Mouse (Mus musculus): Measurements from ENCODE around the gene Agps.

Agps gene

DNA sequence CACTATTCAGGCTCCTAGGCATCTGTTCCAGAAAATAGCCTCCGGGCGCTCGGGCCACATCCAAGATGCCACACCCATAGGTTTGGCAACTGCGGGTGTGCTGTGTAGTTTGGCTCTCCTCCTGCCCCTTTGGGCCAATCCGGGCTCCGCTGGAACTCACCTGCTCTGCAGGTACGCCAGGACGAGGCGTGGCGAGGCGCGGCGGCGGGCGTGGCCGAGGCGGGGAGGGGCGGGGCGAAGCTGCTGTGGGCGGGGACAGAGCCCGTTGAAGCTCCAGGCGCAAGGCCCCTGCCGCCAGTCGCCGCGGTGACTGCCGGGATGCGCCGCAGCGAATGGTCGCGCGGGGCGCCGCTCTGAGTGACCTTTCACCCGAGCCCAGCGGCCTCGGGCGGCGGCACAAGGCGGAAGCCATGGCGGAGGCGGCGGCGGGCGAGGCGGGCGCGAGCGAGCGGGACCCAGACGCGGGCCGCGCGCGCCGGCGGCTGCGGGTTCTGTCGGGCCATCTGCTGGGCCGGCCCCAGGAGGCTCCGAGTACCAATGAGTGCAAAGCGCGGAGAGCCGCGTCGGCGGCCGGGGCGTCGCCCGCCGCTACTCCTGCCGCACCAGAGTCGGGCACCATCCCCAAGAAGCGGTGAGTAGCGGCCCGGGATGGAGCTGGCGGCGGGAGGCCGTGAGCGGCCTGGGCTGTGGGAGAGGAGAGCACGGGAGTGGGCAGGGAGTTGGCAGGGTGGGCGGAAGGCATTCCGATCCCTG lies at the start of gene Agps:
Gene Agps (plus strand): TSS at position 297 of the 753 bp plus-strand sequence.
- DNase-seq (ENCODE audit: low spot score in 2 of 2): peak; percentile 79 to 83

DNA sequence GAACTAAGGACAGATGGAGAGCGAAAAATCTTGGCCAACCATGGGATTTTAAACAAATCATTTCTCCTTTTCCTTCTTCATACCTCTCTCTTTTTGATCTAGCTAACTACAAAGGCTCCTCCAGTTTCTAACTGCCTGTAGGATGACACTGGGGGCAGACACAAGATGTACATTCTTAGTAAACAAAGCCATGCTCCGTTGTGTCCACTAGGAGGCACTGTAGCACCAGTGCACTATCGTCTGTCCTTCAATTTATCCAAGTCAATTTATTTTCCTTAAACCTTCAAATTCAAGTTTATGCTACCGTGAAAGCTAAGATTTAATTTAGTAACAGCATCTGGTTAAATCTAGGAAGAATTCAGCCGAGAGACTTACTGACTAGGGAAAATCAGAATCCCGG lies 45.9 kb upstream of the Agps start:
- peak in 1 of 2 experiments; percentile 53 for DNase-seq (ENCODE audit: low spot score in 2 of 2)

DNA sequence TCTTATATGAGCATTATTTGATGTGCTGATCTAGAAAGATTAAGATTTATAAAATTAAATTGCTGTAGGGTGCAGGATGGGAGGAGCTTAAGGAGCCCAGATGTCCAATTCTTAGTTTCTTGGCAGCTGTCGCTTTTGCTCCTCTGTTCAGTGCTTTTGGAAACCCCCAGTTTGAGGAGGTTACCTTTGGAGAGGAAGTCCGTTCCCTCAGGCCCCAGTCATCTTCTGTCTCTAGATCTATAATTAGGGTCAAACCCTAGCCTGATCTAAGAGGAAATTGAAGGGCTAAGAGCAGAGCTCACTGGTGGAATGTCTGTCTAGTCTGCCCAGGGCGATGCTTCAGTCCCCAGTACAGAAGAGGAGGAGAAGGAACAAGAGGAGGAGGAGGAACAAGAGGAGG lies 43.5 kb upstream of the Agps start:
- no peak for DNase-seq (ENCODE audit: low spot score in 2 of 2)

DNA sequence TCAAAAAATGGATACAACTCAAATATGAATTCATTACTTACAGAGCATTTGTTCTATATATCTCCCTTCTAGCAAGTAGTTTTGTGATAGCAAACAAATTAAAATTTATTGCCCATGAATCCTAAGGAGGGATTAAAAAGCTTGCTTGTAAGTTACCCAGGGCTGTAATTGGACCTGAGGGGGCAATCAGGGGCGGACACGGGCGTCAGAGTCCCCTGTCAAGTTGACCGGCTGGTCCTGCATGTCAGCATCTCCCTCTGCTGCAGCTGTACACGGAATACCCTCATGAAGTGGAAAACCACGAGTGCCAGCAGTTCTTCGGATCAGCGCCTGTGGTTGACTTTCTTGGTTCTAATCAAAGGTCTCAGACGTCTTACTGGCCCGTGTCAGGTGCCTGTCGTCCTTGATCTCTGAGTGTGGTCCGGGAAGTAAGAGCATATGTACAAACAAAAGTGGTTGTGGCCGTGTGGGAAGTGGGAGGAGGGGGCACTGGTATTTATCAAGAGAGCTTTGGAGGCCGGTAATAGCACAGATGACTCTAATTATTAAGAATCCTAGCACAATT lies 41.9 kb upstream of the Agps start:
- no peak for DNase-seq (ENCODE audit: low spot score in 2 of 2)

DNA sequence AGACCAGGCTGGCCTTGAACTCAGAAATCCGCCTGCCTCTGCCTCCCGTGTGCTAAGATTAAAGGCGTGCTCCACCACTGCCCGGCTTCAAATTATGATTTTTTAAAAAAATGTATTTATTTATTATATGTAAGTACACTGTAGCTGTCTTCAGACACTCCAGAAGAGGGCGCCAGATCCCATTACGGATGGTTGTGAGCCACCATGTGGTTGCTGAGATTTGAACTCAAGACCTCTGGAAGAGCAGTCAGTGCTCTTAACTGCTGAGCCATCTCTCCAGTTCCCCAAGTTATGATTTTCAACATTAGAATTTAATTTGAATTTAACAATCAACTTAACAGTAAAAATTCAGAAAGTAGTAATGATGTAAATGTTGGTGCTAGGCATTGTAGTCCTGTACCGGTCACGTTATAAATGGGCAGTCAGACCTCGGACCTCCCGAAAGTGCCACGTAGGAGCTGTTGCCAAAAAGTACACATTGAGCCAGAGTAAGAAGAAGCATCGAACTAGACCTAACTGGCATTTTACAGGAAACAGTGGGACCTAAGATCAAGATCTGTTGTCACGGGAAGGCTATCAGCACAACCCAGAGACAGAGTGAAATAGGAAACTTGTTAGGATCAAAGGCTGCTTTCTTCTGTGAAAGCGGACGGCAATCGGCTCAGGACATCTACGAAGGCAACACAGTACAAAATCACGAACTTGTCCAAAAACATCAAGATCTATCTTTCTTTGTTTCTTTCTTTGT lies 40.2 kb upstream of the Agps start:
- DNase-seq (ENCODE audit: low spot score in 2 of 2): no peak

DNA sequence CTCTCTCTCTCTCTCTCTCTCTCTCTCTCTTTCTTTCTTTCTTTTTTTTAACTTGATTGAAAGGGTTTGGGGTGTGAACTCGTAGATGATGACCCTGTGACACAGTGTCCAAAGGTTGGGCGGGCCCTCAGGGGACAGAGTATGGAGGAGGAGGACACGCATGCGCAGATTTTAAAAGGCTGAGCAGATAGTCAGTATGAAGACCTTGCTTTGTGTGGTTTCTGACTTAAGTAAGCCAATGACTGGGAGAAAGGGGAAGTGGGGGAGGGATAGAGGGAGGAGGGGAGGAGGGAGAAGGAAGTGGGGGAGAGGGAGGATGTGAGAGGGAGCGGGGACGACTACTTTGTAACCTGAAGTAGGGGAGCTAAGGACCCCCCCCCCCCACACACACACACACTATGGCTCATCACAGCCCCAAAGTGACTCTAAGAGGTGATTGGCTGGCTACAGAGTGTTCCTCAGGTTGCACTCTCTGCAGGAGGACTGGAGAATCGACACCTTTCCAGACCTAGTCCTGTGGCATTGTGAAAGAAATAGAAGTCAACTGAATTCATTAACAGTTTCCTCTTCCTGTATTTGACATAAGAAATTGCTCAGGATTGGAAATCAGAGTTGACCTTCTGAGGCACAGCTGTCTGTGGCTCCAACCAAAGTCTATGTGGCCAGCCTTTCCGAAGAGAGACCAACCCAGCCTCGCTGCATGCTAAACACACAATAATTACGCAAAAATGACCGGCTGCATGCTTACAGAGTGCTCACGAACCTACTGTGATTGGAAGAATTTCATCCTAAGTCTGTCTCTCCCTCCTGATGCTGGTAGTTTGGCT lies 39.4 kb upstream of the Agps start:
- DNase-seq (ENCODE audit: low spot score in 2 of 2): peak in 1 of 2 experiments; percentile 29

DNA sequence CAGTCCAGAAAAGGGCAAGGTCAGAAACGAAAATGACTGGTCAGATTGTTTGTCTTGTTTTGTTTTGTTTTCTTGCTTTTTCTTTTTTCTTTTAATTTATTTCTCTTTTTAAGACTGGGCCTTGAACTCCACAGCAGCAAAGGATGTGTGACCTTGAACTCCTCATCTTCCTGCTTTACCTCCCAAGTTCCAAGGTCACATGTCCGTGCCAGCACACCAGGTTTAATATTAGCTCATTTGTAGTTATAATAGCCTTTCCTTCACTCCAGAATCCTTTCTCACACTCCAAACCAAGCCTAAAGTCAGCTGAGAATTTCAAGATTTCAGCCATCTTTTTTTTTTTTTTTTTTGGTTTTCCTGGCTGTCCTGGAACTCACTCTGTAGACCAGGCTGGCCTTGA lies 35.8 kb upstream of the Agps start:
- no peak for DNase-seq (ENCODE audit: low spot score in 2 of 2)

DNA sequence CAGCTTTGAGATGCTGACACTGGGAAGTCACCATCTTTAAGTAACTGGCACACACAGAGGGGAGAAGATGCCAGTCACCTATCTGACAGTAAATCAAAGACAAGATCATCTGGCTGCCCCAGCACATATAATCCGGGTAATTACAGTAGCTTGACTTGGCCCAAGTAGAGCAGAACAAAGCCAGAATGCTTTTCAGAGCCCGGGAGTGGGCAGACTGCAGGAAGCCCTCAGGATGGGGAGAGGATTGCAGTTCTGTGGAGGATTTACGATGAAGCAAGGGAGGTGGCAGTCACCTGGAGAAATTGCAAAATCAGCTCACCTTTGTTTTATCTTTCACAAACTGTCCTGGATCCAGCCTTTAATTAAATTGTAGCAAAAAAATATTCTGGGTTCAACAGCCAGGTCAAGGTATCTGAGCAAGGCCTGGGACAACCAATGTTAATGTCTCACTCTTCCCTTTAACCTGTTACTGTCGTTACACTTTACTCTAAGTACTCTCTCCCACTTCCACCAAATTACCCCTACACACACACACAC lies 33.5 kb upstream of the Agps start:
- no peak for DNase-seq (ENCODE audit: low spot score in 2 of 2)

DNA sequence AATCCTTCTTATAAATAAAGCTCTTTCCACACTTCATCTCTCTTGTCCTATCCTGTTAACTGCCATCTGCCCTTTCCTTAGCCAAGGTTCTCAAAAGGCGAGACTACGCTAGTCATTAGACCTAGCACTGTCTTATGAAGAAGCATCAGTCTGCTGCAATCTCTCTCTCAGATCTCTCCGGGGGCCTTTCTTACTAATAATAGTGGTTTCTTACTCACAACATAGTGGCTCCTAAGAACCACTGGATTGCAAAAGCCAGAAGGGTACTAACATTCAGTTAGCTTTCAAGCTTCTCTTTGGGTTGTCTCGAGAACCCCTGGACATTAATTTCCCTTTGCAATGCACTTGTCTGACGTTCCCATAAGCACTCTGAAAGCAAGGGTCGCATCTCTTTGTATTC lies 26.2 kb upstream of the Agps start:
- DNase-seq (ENCODE audit: low spot score in 2 of 2): no peak

GRCm38 (mm10) chr2:75806891-75807290 lies 25.1 kb upstream of the Agps start:
- no peak for DNase-seq (ENCODE audit: low spot score in 2 of 2)

DNA sequence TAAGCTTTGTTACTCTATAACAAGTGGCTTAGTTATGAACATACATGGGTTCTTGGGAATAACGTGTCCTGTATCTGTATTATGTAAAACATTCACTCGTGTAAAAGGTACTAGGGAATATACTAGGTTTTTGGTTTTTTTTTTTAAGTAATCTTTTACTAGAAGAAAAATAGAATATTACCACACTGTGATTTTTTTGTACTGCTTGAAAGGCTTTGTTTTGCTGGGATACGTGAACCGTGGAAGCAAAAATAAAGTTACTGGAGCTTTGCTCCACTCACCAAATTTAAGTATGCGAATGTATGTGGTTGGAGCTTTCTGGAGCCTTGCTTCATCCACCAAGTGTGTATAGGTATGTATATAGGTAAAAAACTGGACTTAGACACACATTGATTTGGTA lies 24.5 kb upstream of the Agps start:
- no peak for DNase-seq (ENCODE audit: low spot score in 2 of 2)

DNA sequence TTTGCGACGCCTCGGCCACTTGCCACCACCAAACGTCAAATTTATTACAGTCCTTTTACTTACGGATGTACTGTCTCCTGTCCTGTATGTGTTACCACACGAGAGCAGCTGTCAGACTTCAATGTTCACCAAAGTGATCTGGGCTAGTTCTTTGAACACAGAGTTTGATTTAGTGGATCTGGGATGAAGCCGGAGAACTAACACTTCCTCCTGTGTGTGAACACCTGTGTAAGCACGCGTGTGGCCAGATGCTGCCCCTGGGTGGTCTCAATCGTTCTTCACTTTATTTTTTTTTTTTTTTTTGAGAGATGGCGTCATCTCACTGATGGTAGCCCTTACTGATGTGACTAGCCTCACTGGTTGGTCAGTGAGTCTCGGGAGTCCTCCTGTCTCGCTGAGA lies 17.1 kb upstream of the Agps start:
- DNase-seq (ENCODE audit: low spot score in 2 of 2): no peak

GRCm38 (mm10) chr2:75815521-75815920 lies 16.5 kb upstream of the Agps start:
- no peak for DNase-seq (ENCODE audit: low spot score in 2 of 2)

- no peak for DNase-seq (ENCODE audit: low spot score in 2 of 2)
Measured at GRCm38 (mm10) chr2:75816673-75817072, 15.3 kb upstream of the Agps start.

DNA sequence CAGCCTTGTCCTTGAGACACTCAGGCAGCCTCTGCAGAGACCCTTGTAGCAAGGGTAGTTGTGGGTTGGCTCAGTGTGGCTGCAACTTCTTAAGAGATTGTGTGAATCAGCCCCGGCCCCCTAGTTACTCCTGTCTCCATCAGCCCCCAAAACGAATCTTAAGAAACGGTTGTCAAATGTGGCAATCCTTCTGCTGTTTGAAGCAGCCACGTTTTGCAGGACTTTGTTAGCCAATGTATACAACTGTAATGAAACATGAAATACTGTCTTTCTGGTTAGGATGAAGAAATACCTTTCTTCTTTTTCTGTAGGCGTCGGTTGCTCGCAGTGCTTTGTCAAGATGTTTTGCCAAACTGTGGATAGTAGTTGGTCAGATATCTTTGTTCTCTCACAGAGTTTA lies 13.3 kb upstream of the Agps start:
- DNase-seq (ENCODE audit: low spot score in 2 of 2): no peak

GRCm38 (mm10) chr2:75819796-75820195 lies 12.2 kb upstream of the Agps start:
- DNase-seq (ENCODE audit: low spot score in 2 of 2): no peak

GRCm38 (mm10) chr2:75821971-75822751 lies 9.8 kb upstream of the Agps start:
- DNase-seq (ENCODE audit: low spot score in 2 of 2): no peak

- DNase-seq (ENCODE audit: low spot score in 2 of 2): no peak
Measured at GRCm38 (mm10) chr2:75823736-75824135, 8.2 kb upstream of the Agps start.

GRCm38 (mm10) chr2:75824144-75824543 lies 7.8 kb upstream of the Agps start:
- no peak for DNase-seq (ENCODE audit: low spot score in 2 of 2)

DNA sequence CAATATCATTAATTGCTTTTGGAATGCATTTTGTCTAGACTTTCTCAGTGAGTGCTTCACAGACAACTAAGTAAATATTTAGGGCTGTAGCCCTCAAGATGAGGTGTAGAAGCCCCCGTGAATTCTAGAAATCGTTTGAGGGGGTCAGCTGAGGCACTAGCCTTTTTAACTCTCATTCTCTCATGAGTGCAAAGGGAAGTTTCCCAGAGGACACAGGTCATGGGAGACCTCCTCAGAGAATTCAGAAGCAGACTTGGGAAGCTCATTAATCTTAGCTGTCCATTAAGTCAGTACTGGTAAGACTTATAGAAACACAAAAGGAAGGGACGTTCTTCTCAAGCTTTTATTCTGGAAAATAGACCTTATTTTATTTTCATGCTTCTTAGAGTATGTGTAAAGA lies 7.1 kb upstream of the Agps start:
- no peak for DNase-seq (ENCODE audit: low spot score in 2 of 2)

GRCm38 (mm10) chr2:75825603-75826002 lies 6.4 kb upstream of the Agps start:
- DNase-seq (ENCODE audit: low spot score in 2 of 2): no peak

All from spleen, postnatal 14 days (tissue).